ENCODE assay signal across 9 mouse cellular contexts in the genomic region with DNA sequence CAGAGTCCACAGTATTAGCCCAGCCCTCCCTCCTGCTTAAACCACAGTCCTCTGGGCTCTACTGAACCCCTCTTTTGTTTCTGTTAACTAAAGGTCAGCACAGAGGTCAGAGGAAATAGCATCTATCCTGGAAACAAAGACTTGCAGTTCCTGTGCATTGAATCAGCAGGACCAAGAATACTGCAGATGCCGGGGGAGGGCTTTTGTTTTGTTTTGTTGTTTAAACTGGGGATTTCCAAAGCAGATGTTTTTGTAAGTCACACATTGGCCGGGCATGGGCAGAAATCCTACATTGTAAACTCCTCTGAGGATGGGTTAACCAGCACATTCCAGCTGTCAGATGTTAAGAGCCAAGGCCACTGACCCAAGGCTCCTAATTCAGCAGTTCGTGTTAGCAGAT.
DNase-seq lines count a peak whose midpoint lies in the region; ATAC-seq lines count a peak whose summit lies in the region.
"Had no signal": no experiment of that assay in that cellular context is flagged by ENCODE, and none has a peak within 500 bp of the region (broad histone marks: within the 10 kb centered on the region; RNA-seq: fewer than 3 reads in every experiment).

No protein-coding gene starts in this region.

- H3K4me2 ChIP-seq in neural tube, embryonic 15.5 days = no peak overlapping the region
- H3K4me2 ChIP-seq in hindbrain, embryonic 16.5 days (ENCODE audit: low read length) = no peak overlapping the region

- H3K27me3 ChIP-seq in neural tube, embryonic 15.5 days (replicated peaks) = no peaks in the 10 kb centered on the region
- no peaks in the 10 kb centered on the region for H3K27me3 ChIP-seq in hindbrain, embryonic 16.5 days (replicated peaks; ENCODE audit: control insufficient read depth, insufficient read depth, low read length)

- no peak for ATAC-seq in neural tube, embryonic 15.5 days (ENCODE audit: low FRiP score)
- no peak for ATAC-seq in hindbrain, embryonic 16.5 days

- H3K36me3 ChIP-seq in neural tube, embryonic 15.5 days = no peaks in the 10 kb centered on the region
- H3K36me3 ChIP-seq in hindbrain, embryonic 16.5 days (ENCODE audit: control insufficient read depth, insufficient read depth, low read length) = no peaks in the 10 kb centered on the region

- no peak overlapping the region for H3K27ac ChIP-seq in neural tube, embryonic 15.5 days (replicated peaks)
- no peak overlapping the region for H3K27ac ChIP-seq in hindbrain, embryonic 16.5 days (ENCODE audit: low read depth, low read length)

- 13% methylated on average over 3 of the region's 3 CpGs for whole genome bisulfite sequencing in neural tube, embryonic 15.5 days
- WGBS in hindbrain, embryonic 16.5 days = 12% methylated on average over 3 of the region's 3 CpGs

- H3K9ac ChIP-seq in neural tube, embryonic 15.5 days (replicated peaks) = no peak overlapping the region
- H3K9ac ChIP-seq in hindbrain, embryonic 16.5 days (ENCODE audit: low read depth, low read length) = no peak overlapping the region

- H3K4me1 ChIP-seq in neural tube, embryonic 15.5 days = peaks cover 15% of the 10 kb centered on the region
- no peaks in the 10 kb centered on the region; the same call in 1 of the 2 replicates for H3K4me1 ChIP-seq in hindbrain, embryonic 16.5 days (ENCODE audit: control insufficient read depth, insufficient read depth, low read depth, low read length)

- DNase-seq in adrenal gland, adult 2 months = peak; percentile 27
- no peak for DNase-seq in adrenal gland, postnatal 10 days
- peak; percentile 54 for DNase-seq in neural tube, embryonic 10.5 days (ENCODE audit: extremely low spot score, low spot score)
- peak; percentile 50 to 67 for DNase-seq in kidney, postnatal 25 days
- DNase-seq in yolk sac, embryonic 10.5 days (ENCODE audit: low spot score) = peak; percentile 57
- DNase-seq in cerebellum, postnatal 36 days = no peak
- DNase-seq: left cerebral cortex, postnatal 4 days had no signal

- H3K4me3 ChIP-seq in neural tube, embryonic 15.5 days (replicated peaks) = no peak overlapping the region
- no peak overlapping the region for H3K4me3 ChIP-seq in hindbrain, embryonic 16.5 days (ENCODE audit: low read length)

- H3K9me3 ChIP-seq in neural tube, embryonic 15.5 days (replicated peaks) = no peaks in the 10 kb centered on the region
- no peaks in the 10 kb centered on the region for H3K9me3 ChIP-seq in hindbrain, embryonic 16.5 days (ENCODE audit: control insufficient read depth, low read length)

Comparison
In these comparisons a context has a peak if more than half of its experiments do, and no peak if none do; other contexts are left out.
1. DNase-seq: peak in adrenal gland, adult 2 months (single experiment), neural tube, embryonic 10.5 days (single experiment), kidney, postnatal 25 days (2 of 2) and yolk sac, embryonic 10.5 days (single experiment); none in adrenal gland, postnatal 10 days (single experiment) and cerebellum, postnatal 36 days (0 of 2).